Mouse (Mus musculus) heart, postnatal 0 days (tissue): ENCODE data around the gene Hist1h2bf. TPM values are rescaled to one million over a fixed set of nuclear protein-coding genes. Genes with fewer than 3 reads are reported as not detected.
"Not testable (repeated sequence)": the region's sequence is repeated elsewhere in the genome, so short reads cannot be mapped to it uniquely, and the experiment has no call there.

Source experiments
- ATAC-seq: fragments of 200-750 bp; cut with Nextera tagmentation; 2 replicates; pipeline ENCODE4 v1.8.0; 2017; ENCODE audit warnings: low read depth, moderate number of reproducible peaks, moderate library complexity; ENCODE audit not compliant: insufficient read depth
- DNase-seq: peaks from one replicate; pipeline ENCODE4 v3.0.0-alpha.2; 2016; ENCODE audit warnings: low spot score
- H3K27ac ChIP-seq: fragments of 300-500 bp; sonication (generic); 2 replicates; pipeline ENCODE4 v1.5.1; 2014; ENCODE audit warnings: low read depth, mild to moderate bottlenecking
- H3K27me3 ChIP-seq: fragments of 300-500 bp; sonication (generic); 2 replicates; pipeline ENCODE4 v1.6.1; 2014; ENCODE audit warnings: low read length, mixed read lengths; ENCODE audit not compliant: control insufficient read depth, insufficient read depth
- H3K36me3 ChIP-seq: fragments of 300-500 bp; sonication (generic); replicated peaks from 2 replicates; pipeline ENCODE4 v1.6.1; 2014; ENCODE audit warnings: low read length, mixed read lengths; ENCODE audit not compliant: control insufficient read depth, insufficient read depth
- H3K4me1 ChIP-seq: fragments of 300-500 bp; sonication (generic); 2 replicates; pipeline ENCODE4 v1.6.1; 2014; ENCODE audit warnings: antibody characterized with exemption; ENCODE audit not compliant: control insufficient read depth, insufficient read depth
- H3K4me2 ChIP-seq: fragments of 300-500 bp; sonication (generic); 2 replicates; pipeline ENCODE4 v1.6.1; 2014; ENCODE audit warnings: low read depth, mild to moderate bottlenecking, low read length, moderate library complexity
- H3K4me3 ChIP-seq: fragments of 300-500 bp; sonication (generic); 2 replicates; pipeline ENCODE4 v1.5.1; 2014; ENCODE audit warnings: low read depth, low read length
- H3K9ac ChIP-seq: fragments of 300-500 bp; sonication (generic); replicated peaks from 2 replicates; pipeline ENCODE4 v1.6.1; 2014; ENCODE audit warnings: low read depth, low read length, mixed read lengths
- H3K9me3 ChIP-seq: fragments of 300-500 bp; sonication (generic); replicated peaks from 2 replicates; pipeline ENCODE4 v1.6.1; 2016; ENCODE audit warnings: low read length; ENCODE audit not compliant: control insufficient read depth
- CTCF ChIP-seq: IDR thresholded peaks from 2 replicates; pipeline ENCODE4 v1.5.1; 2016; ENCODE audit warnings: antibody characterized with exemption, control low read depth, low read depth
- EP300 ChIP-seq: IDR thresholded peaks from 2 replicates; pipeline ENCODE4 v1.6.1; 2016; ENCODE audit warnings: antibody characterized with exemption, low read depth
- WGBS: fragments of 180-500 bp; shearing (Covaris S2); extraction: QIAGEN DNeasy Blood & Tissue Kit; methylation state at CpG from one replicate; pipeline ENCODE4 v1.1.7; 2014; 5-methylcytosine and 5-hydroxymethylcytosine counted together
- polyA plus RNA-seq: library from polyadenylated mRNA; unstranded; fragments of >200 nt; fragmentation: Nextera tagmentation; extraction: Ambion mirVana; gene quantifications from 2 replicates; pipeline ENCODE4 v1.2.1, GENCODE M21; 2015
- total RNA-seq: library from RNA; depleted of rRNA; stranded (reverse); fragments of >200 nt; gene quantifications from 2 replicates; pipeline ENCODE4 v1.2.3, GENCODE M21; 2014; ENCODE audit warnings: low replicate concordance

Hist1h2bf gene
- total and polyA plus RNA-seq, 2 experiments from 2014 or later, result 1.3 to 603 TPM

DNA sequence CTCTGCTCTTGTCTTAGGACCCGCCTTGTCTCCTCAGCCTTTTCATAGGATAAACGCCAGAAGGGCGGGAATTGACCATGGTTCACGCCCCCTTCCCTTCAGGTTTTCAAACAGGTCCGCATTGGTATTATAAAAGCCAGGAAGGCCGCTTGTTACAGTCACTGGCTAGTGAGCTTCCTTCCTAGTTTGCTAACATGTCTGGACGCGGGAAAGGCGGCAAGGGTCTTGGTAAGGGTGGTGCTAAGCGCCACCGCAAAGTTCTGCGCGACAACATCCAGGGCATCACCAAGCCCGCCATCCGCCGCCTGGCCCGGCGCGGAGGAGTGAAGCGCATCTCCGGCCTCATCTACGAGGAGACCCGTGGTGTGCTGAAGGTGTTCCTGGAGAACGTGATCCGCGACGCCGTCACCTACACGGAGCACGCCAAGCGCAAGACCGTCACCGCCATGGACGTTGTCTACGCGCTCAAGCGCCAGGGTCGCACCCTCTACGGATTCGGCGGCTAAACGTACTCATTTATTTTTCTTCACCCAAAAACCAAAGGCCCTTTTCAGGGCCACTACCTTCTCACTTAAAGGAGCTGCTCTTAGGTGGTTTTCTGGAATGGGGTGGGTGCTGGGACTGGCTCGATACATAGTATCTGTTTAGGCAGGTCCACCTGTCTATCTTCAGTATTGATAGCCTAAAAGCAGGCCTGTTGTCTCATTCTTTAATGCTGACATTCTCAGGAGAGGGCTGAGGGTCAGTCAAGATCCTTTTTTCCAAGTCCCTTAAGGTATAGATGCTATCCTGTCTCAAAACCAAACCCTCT lies 7.6 kb upstream of the Hist1h2bf start, which contains the start of gene Hist1h4d:
TSS of gene Hist1h4d (plus strand) at position 191 of the 811 bp plus-strand sequence.
- H3K4me2 ChIP-seq, result peak within 1 kb of the TSS; percentile 57
- peak; percentile 84 for ATAC-seq
- WGBS, result under 1% methylated on average over 43 of the region's 43 CpGs
- H3K4me1 ChIP-seq, result peaks cover 22% of the 10 kb centered on the region; the same call in 1 of the 2 replicates
- TF ChIP-seq EP300 (peak; percentile 96), CTCF (no peak)
- H3K36me3 ChIP-seq, result no peaks in the 10 kb centered on the region
- H3K4me3 ChIP-seq, result peak within 1 kb of the TSS; percentile 35
- H3K9me3 ChIP-seq, result no peaks in the 10 kb centered on the region
- H3K27ac ChIP-seq, result peak within 1 kb of the TSS; percentile 63
- peak within 1 kb of the TSS; percentile 32; the same call in 1 of the 2 replicates for H3K9ac ChIP-seq
- DNase-seq, result peak; percentile 94
- no peaks in the 10 kb centered on the region for H3K27me3 ChIP-seq

DNA sequence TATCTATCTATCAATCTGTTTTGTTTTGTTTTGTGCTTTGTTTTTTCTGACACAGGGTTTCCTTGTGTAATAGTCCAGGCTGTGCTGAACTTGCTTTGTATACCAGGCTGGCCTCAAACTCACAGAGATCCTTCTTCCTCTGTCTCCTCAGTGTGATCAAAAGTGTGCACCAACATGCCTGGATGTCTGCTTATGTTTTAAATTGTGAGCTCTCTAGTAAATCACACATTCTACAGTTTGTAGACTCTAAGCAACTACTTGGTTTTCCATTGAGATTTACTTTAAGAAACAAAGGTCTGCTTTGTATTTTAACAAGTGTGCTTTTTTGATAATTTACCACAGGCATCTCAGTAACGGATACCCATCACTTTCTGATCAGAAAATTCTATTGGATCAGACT lies 3.8 kb upstream of the Hist1h2bf start:
- H3K4me3 ChIP-seq, result no peak overlapping the region
- H3K9me3 ChIP-seq, result no peaks in the 10 kb centered on the region
- WGBS, result 91% methylated on average over 1 of the region's 1 CpGs
- ATAC-seq (no peak), DNase-seq (no peak)
- TF ChIP-seq CTCF (no peak), EP300 (no peak)
- H3K4me1 ChIP-seq, result peaks cover 17% of the 10 kb centered on the region; the same call in 1 of the 2 replicates
- H3K4me2 ChIP-seq, result no peak overlapping the region
- no peak overlapping the region for H3K9ac ChIP-seq
- H3K36me3 ChIP-seq, result no peaks in the 10 kb centered on the region
- H3K27ac ChIP-seq, result no peak overlapping the region
- H3K27me3 ChIP-seq, result no peaks in the 10 kb centered on the region

DNA sequence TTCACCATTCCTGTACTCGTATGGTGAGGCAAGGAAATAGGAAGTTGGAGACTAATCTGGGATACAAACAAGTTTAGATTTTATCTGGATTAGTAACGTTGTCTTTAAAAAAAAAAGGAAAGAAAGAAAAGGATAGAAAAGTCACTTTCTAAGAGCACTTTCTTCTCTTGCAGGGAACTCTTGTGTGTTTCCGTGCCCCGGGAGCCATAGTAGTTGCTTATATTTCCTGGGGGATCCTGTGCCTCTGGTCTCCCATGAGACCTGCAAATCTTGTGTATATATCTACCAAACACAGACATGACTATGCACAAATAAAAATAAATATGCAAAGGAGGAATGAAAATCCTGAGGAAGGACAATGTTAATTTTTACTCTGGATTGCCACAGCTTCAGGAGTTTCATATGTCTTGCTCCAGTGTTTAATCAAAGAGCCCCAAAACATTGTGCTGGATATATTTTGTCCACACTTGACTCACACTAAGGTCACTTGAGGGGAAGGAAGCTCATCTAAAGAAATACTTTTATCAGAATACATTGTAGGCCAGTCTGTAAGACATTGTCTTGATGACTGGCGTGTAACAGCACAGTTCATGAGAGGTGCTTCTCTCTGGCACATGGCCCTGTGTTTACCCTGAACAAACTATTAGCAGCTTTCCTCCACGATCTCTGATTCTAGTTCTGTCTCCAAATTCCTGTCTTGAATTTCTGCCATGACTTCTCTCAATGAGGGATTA lies 3.1 kb upstream of the Hist1h2bf start:
- Histone ChIP-seq H3K27me3 (no peaks in the 10 kb centered on the region), H3K36me3 (no peaks in the 10 kb centered on the region), H3K4me2 (peak overlapping the region; percentile 53), H3K9me3 (no peaks in the 10 kb centered on the region), H3K27ac (peak overlapping the region; percentile 66; the same call in 1 of the 2 replicates), H3K4me3 (no peak overlapping the region), H3K9ac (peak overlapping the region; percentile 53; the same call in 1 of the 2 replicates), H3K4me1 (0 out of 2 replicates have a peak, but pooled peaks cover 16% of the 10 kb centered on the region)
- DNase-seq (no peak), ATAC-seq (no peak)
- TF ChIP-seq EP300 (no peak), CTCF (no peak)
- whole genome bisulfite sequencing, result 59% methylated on average over 6 of the region's 6 CpGs

DNA sequence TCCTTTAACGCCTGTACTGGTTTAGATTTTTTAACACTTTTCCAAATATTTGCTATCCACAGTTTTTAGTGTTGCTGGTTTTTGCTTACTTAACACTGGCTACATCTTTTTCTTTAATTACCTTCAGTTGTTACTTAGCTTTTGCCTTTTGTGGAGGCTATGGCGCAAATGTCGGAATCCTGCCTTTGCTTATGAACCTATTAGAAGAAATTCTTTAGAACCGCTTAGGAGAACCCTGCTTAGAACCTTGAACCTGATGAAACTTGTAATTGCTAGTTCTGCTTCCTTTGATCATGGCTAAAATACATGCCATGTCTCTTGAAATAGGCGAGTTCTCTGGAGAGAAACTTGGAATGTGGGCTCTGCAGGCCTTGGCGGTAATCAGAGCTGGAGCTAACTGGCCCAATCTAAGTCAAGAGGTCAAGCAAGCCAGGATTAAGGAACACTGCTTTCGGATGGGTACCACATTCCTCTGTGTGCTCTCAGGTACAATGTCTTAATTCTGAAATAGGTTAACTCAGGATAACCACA lies 2.4 kb upstream of the Hist1h2bf start:
- ATAC-seq (no peak), DNase-seq (no peak)
- no peaks in the 10 kb centered on the region for H3K27me3 ChIP-seq
- no peaks in the 10 kb centered on the region for H3K36me3 ChIP-seq
- TF ChIP-seq CTCF (no peak), EP300 (no peak)
- peak overlapping the region; percentile 53 for H3K4me2 ChIP-seq
- H3K27ac ChIP-seq, result peak overlapping the region; percentile 66
- 46% methylated on average over 7 of the region's 7 CpGs for WGBS
- H3K4me1 ChIP-seq, result peaks cover 16% of the 10 kb centered on the region; the same call in 1 of the 2 replicates
- H3K9me3 ChIP-seq, result no peaks in the 10 kb centered on the region
- H3K9ac ChIP-seq, result peak overlapping the region; percentile 53
- peak overlapping the region; percentile 37 for H3K4me3 ChIP-seq

DNA sequence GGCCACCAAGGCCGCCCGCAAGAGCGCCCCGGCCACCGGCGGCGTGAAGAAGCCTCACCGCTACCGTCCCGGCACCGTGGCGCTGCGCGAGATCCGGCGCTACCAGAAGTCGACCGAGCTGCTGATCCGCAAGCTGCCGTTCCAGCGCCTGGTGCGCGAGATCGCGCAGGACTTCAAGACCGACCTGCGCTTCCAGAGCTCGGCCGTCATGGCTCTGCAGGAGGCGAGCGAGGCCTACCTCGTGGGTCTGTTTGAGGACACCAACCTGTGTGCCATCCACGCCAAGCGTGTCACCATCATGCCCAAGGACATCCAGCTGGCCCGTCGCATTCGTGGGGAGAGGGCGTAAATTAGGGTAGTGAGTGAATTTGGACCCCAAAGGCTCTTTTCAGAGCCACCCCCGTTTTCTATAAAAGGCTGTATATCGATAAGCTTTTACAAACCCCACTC lies 1.9 kb upstream of the Hist1h2bf start:
- not testable (repeated sequence) for DNase-seq, H3K27me3 ChIP-seq, H3K36me3 ChIP-seq, H3K9me3 ChIP-seq, ATAC-seq
- Histone ChIP-seq H3K9ac (peak overlapping the region; percentile 53), H3K4me2 (peak overlapping the region; percentile 53), H3K4me1 (peaks cover 16% of the 10 kb centered on the region; the same call in 1 of the 2 replicates), H3K4me3 (peak overlapping the region; percentile 37), H3K27ac (peak overlapping the region; percentile 66)
- 5% methylated on average over 10 of the region's 40 CpGs for WGBS
